Mouse (Mus musculus): ENCODE data around the gene Mettl1.

Mettl1 gene

DNA sequence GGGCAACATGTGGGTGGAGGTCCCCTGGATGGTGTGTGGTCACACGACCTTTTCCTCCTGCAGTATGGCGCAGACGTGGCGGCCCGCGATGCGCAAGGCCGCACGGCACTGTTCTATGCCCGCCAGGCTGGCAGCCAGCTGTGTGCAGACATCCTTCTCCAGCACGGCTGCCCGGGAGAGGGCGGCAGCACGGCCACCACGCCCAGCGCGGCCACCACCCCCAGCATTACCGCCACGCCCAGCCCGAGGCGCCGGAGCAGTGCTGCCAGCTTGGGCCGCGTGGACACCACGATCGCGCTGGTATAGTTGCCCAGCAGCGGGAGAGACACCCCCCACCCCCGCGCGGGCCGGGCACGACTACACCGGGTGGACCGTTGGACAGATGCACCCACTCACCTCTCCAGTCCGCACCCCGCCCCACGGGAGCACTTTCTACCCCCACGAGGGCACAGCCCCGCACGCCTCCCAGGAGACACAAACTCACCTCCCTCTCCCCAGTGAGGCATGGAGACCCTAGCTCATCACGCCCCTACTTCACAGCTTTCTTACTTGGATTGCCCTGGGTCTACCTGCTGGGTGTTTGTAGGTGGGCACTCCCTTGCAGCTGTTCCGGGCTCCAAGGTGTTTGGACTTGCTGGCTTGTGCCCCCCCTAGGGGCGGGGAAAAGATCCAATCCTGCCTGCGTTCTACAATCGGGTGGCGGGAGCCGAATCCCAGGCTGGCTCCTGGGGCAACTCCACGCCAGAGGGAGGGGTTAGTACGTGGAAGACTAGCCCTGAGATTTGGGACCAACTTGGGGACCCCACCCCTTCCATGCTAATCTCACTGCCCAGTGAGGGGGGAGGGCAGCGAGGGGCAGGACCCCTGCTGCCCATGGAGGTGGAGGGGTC, 50.5 kb downstream of the Mettl1 start:
- H3K36me3 ChIP-seq (ENCODE audit: insufficient read depth, low read length), result peaks cover 21% of the 10 kb centered on the region
- peaks cover 46% of the 10 kb centered on the region for H3K4me1 ChIP-seq (replicated peaks; ENCODE audit: low read depth, low read length)
- H3K4me3 ChIP-seq (replicated peaks; ENCODE audit: low read length), result peak overlapping the region; percentile 72
- no peaks in the 10 kb centered on the region for H3K9me3 ChIP-seq (ENCODE audit: low read length)
- no peak for TF ChIP-seq CTCF (conservative IDR thresholded peaks at IDR 0.05; ENCODE audit: low read length)
- no peak for TF ChIP-seq NANOG (IDR thresholded peaks at IDR 0.05; ENCODE audit: borderline replicate concordance, low read length)
- TF ChIP-seq POU5F1 (IDR thresholded peaks at IDR 0.05; ENCODE audit: borderline replicate concordance, low read length), result no peak
- H3K27me3 ChIP-seq (ENCODE audit: insufficient read depth, low read length), result peaks cover 72% of the 10 kb centered on the region

DNA sequence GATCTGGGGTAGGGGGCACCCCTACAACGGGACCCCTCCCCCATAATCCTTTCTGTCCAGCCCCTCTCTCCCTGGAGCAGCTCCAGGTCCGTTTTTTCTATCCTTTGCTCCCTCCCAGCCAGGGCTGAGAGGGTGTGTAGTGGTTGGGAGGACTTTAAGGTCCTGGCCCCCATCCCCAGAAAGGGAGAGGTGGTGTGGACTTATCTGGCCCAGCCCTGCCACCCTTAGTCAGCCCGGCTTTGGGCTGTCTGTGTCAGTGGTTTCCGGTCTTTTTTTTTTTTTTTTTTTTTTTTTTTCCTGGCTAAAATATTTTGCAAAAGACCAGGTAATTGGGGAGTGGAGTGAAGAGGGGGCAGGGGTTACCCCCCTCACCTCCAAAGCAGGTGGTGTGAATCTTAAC, 51.5 kb downstream of the Mettl1 start:
- Histone ChIP-seq H3K9me3 (ENCODE audit: low read length) (no peaks in the 10 kb centered on the region), H3K27me3 (ENCODE audit: insufficient read depth, low read length) (peaks cover 64% of the 10 kb centered on the region), H3K36me3 (ENCODE audit: insufficient read depth, low read length) (peaks cover 28% of the 10 kb centered on the region), H3K4me3 (replicated peaks; ENCODE audit: low read length) (no peak overlapping the region), H3K4me1 (replicated peaks; ENCODE audit: low read depth, low read length) (peaks cover 55% of the 10 kb centered on the region)
- TF ChIP-seq NANOG (IDR thresholded peaks at IDR 0.05; ENCODE audit: borderline replicate concordance, low read length) (no peak), CTCF (conservative IDR thresholded peaks at IDR 0.05; ENCODE audit: low read length) (no peak), POU5F1 (IDR thresholded peaks at IDR 0.05; ENCODE audit: borderline replicate concordance, low read length) (no peak)

DNA sequence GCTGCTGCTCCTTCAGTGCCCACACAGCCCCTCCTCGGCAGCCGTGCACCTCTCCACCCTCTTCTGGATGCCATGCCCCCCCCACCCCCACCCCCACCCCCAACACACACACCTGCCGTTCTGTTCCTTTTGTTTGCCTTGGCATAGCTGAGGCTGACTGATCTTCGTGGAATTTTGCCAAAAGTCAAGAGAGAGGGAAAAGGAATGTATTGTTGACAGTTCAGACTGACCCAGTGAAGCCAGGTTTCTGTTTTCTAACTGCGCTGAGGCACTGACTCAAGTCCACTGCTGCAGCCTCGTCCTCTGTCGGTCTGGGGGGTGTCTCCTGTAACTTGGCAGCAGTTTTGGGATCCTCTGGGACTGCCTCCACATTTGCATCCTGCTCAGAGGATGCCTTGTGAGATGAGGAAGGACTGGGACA, 53.2 kb downstream of the Mettl1 start:
- TF ChIP-seq CTCF (conservative IDR thresholded peaks at IDR 0.05; ENCODE audit: low read length) (no peak), NANOG (IDR thresholded peaks at IDR 0.05; ENCODE audit: borderline replicate concordance, low read length) (no peak)
- peaks cover 71% of the 10 kb centered on the region for H3K4me1 ChIP-seq (replicated peaks; ENCODE audit: low read depth, low read length)

More for the DNA sequence above, 53.2 kb downstream of the Mettl1 start:
- H3K27me3 ChIP-seq (ENCODE audit: insufficient read depth, low read length), result peaks cover 63% of the 10 kb centered on the region
- peaks cover 45% of the 10 kb centered on the region for H3K36me3 ChIP-seq (ENCODE audit: insufficient read depth, low read length)
- H3K4me3 ChIP-seq (replicated peaks; ENCODE audit: low read length), result no peak overlapping the region
- H3K9me3 ChIP-seq (ENCODE audit: low read length), result no peaks in the 10 kb centered on the region

Data from E14TG2a.4 (cell line).